In the genomic region with DNA sequence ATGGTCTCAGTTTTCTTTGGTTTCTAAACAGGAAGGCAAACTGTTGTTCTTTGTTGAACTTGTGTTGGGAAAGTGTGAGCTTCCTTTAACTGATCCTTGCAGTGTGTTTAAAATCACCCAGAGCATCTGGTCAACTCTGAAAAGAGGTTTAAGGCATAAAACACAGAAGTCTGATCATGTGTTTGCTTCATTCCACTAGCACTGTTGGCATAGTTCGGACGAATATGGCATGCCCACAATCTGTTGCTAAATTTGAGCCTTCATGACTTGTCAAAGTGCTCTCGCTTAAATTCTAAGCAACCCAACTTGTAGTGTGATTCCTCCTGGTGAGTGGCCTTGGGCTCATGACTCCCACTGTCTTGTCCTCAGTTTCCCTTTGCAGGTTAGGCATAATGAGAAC, we compare ENCODE assay signal across 24 mouse cellular contexts.
"Had no signal": no experiment of that assay in that cellular context is flagged by ENCODE, and none has a peak within 500 bp of the region (broad histone marks: within the 10 kb centered on the region; RNA-seq: fewer than 3 reads in every experiment).

No protein-coding gene starts in this region.

- DNase-seq: gastrocnemius, postnatal 10 days; gastrocnemius, postnatal 25 days; heart, adult 18-20 months; heart, postnatal 10 days; heart, postnatal 4 days; kidney, adult 18-20 months; kidney, adult 8-10 months; kidney, postnatal 10 days; kidney, postnatal 25 days; kidney, postnatal 4 days; liver had no signal

- H3K4me1 ChIP-seq: heart, embryonic 10.5 days; hindbrain, embryonic 12.5 days; intestine, embryonic 15.5 days; limb, embryonic 10.5 days; limb, embryonic 12.5 days had no signal

- H3K4me3 ChIP-seq: heart, embryonic 10.5 days; heart, embryonic 12.5 days; hindbrain, embryonic 10.5 days; hindbrain, embryonic 12.5 days; intestine, embryonic 15.5 days; layer of hippocampus, adult 2 months; left cerebral cortex, adult 2 months; limb, embryonic 10.5 days; limb, embryonic 12.5 days had no signal

- H3K9ac ChIP-seq: heart, embryonic 12.5 days; hindbrain, embryonic 12.5 days; hindbrain, embryonic 14.5 days; intestine, embryonic 15.5 days; limb, embryonic 12.5 days had no signal

- H3K27me3 ChIP-seq: heart, embryonic 12.5 days; hindbrain, embryonic 12.5 days; intestine, embryonic 15.5 days; limb, embryonic 12.5 days had no signal

- H3K36me3 ChIP-seq: heart, embryonic 10.5 days; heart, embryonic 12.5 days; hindbrain, embryonic 10.5 days; hindbrain, embryonic 12.5 days; intestine, embryonic 15.5 days; limb, embryonic 10.5 days; limb, embryonic 12.5 days had no signal

- H3K27ac ChIP-seq: heart, embryonic 10.5 days; hindbrain, embryonic 10.5 days; hindbrain, embryonic 12.5 days; hindbrain, embryonic 14.5 days; intestine, embryonic 15.5 days; layer of hippocampus, adult 2 months; left cerebral cortex, adult 2 months; limb, embryonic 10.5 days; limb, embryonic 12.5 days had no signal

- H3K9me3 ChIP-seq: heart, embryonic 10.5 days; heart, embryonic 12.5 days; hindbrain, embryonic 10.5 days; hindbrain, embryonic 12.5 days; intestine, embryonic 15.5 days; limb, embryonic 10.5 days; limb, embryonic 12.5 days had no signal

- H3K4me2 ChIP-seq: heart, embryonic 12.5 days; hindbrain, embryonic 12.5 days; hindbrain, embryonic 14.5 days; intestine, embryonic 15.5 days; limb, embryonic 12.5 days; liver, embryonic 11.5 days had no signal

- ATAC-seq: inflammation-experienced regulatory T-cells, adult 6 months; intestine, embryonic 15.5 days; intestine, postnatal 0 days had no signal
